ENCODE assay signal across 22 mouse cellular contexts in genomic region chr19:6023059-6023458, GRCm38 (mm10). TPM values are rescaled to one million over a fixed set of nuclear protein-coding genes. Genes with fewer than 3 reads are reported as not detected.
"Had no signal": no experiment of that assay in that cellular context is flagged by ENCODE, and none has a peak within 500 bp of the region (broad histone marks: within the 10 kb centered on the region; RNA-seq: fewer than 3 reads in every experiment).

No protein-coding gene starts in this region.

- H3K9me3 ChIP-seq: limb, embryonic 15.5 days; liver, embryonic 12.5 days; midbrain, embryonic 10.5 days; midbrain, embryonic 12.5 days; neural tube, embryonic 13.5 days; neural tube, embryonic 15.5 days had no signal

- ATAC-seq: liver, embryonic 12.5 days; midbrain, embryonic 16.5 days had no signal

- H3K36me3 ChIP-seq: limb, embryonic 15.5 days; liver, embryonic 12.5 days; midbrain, embryonic 10.5 days; midbrain, embryonic 12.5 days; neural tube, embryonic 13.5 days; neural tube, embryonic 15.5 days had no signal

- H3K9ac ChIP-seq: limb, embryonic 15.5 days; liver, embryonic 12.5 days; liver, embryonic 14.5 days; midbrain, embryonic 12.5 days; neural tube, embryonic 13.5 days; neural tube, embryonic 15.5 days had no signal

- H3K27ac ChIP-seq: limb, embryonic 15.5 days; liver, embryonic 14.5 days; midbrain, embryonic 10.5 days; midbrain, embryonic 12.5 days; neural tube, embryonic 13.5 days; neural tube, embryonic 15.5 days had no signal

- H3K27me3 ChIP-seq: limb, embryonic 15.5 days; neural tube, embryonic 13.5 days; neural tube, embryonic 15.5 days had no signal

- H3K4me2 ChIP-seq: limb, embryonic 15.5 days; liver, embryonic 12.5 days; midbrain, embryonic 12.5 days; neural tube, embryonic 13.5 days; neural tube, embryonic 15.5 days had no signal

- DNase-seq: midbrain, embryonic 14.5 days; retina, postnatal 1 day; right cerebral cortex, adult 18-20 months; right cerebral cortex, postnatal 25 days; right cerebral cortex, postnatal 4 days; spleen, adult 18-20 months; thymus, adult 2 months; thymus, postnatal 25 days; thymus, postnatal 4 days had no signal

- H3K4me3 ChIP-seq: limb, embryonic 15.5 days; liver, embryonic 12.5 days; midbrain, embryonic 10.5 days; midbrain, embryonic 12.5 days; myocyte; neural tube, embryonic 13.5 days; neural tube, embryonic 15.5 days had no signal

- H3K4me1 ChIP-seq: limb, embryonic 15.5 days; midbrain, embryonic 12.5 days; neural tube, embryonic 13.5 days had no signal

RNA-seq across cellular contexts. Expression of gene Slc22a20, which starts 37.1 kb away (rescaled TPM):
- polyA plus RNA-seq: limb, embryonic 15.5 days; liver, adult 2 months; liver, embryonic 12.5 days; midbrain, embryonic 10.5 days; midbrain, embryonic 12.5 days; midbrain, embryonic 14.5 days; midbrain, embryonic 16.5 days; myocyte; neural tube, embryonic 11.5 days; neural tube, embryonic 13.5 days; neural tube, embryonic 15.5 days; stomach, embryonic 14.5 days; stomach, embryonic 16.5 days had no signal
